Mouse (Mus musculus) heart, embryonic 11.5 days (tissue): Measurements from ENCODE around the gene Ndufab1. TPM values are rescaled to one million over a fixed set of nuclear protein-coding genes. Genes with fewer than 3 reads are reported as not detected.
A peak's percentile ranks its signal among the peaks of the same experiment; 100 is the strongest.

ENCODE experiments used
- ATAC-seq: fragments of 200-750 bp; cut with Nextera tagmentation; replicated peaks from 2 replicates; pipeline ENCODE4 v1.8.0; 2017; ENCODE audit warnings: moderate library complexity; ENCODE audit not compliant: insufficient number of reproducible peaks, low FRiP score, low TSS enrichment
- H3K27ac ChIP-seq: fragments of 300-500 bp; sonication (generic); 2 replicates; pipeline ENCODE4 v1.5.1; 2014; ENCODE audit warnings: mild to moderate bottlenecking, low read depth, low read length
- H3K27me3 ChIP-seq: fragments of 300-500 bp; sonication (generic); 2 replicates; pipeline ENCODE4 v1.6.1; 2014; ENCODE audit warnings: mild to moderate bottlenecking, low read length, mixed read lengths; ENCODE audit not compliant: control insufficient read depth, insufficient read depth
- H3K36me3 ChIP-seq: fragments of 300-500 bp; sonication (generic); 2 replicates; pipeline ENCODE4 v1.6.1; 2014; ENCODE audit warnings: mild to moderate bottlenecking, low read length, moderate library complexity, mixed read lengths; ENCODE audit not compliant: control insufficient read depth, insufficient read depth
- H3K4me1 ChIP-seq: fragments of 300-500 bp; sonication (generic); 2 replicates; pipeline ENCODE4 v1.6.1; 2014; ENCODE audit warnings: low read length; ENCODE audit not compliant: control insufficient read depth, insufficient read depth
- H3K4me2 ChIP-seq: fragments of 300-500 bp; sonication (generic); 2 replicates; pipeline ENCODE4 v1.6.1; 2014; ENCODE audit warnings: mild to moderate bottlenecking, moderate library complexity
- H3K4me3 ChIP-seq: fragments of 300-500 bp; sonication (generic); 2 replicates; pipeline ENCODE4 v1.5.1; 2014; ENCODE audit warnings: low read depth, low read length
- H3K9ac ChIP-seq: fragments of 300-500 bp; sonication (generic); 2 replicates; pipeline ENCODE4 v1.6.1; 2014; ENCODE audit warnings: mild to moderate bottlenecking, low read depth, low read length, moderate library complexity
- H3K9me3 ChIP-seq: fragments of 300-500 bp; sonication (generic); replicated peaks from 2 replicates; pipeline ENCODE4 v1.6.1; 2016; ENCODE audit warnings: low read length; ENCODE audit not compliant: control insufficient read depth
- WGBS: fragments of 180-500 bp; shearing (Covaris S2); extraction: QIAGEN DNeasy Blood & Tissue Kit; methylation state at CpG from one replicate; pipeline ENCODE4 v1.1.7; 2014; ENCODE audit not compliant: insufficient replicate concordance; 5-methylcytosine and 5-hydroxymethylcytosine counted together
- polyA plus RNA-seq: library from polyadenylated mRNA; unstranded; fragments of >200 nt; fragmentation: Nextera tagmentation; extraction: Ambion mirVana; gene quantifications from 2 replicates; pipeline ENCODE4 v1.2.1, GENCODE M21; 2014

The Ndufab1 gene
- 1,202 and 1,222 TPM in 2 replicates for polyA plus RNA-seq

DNA sequence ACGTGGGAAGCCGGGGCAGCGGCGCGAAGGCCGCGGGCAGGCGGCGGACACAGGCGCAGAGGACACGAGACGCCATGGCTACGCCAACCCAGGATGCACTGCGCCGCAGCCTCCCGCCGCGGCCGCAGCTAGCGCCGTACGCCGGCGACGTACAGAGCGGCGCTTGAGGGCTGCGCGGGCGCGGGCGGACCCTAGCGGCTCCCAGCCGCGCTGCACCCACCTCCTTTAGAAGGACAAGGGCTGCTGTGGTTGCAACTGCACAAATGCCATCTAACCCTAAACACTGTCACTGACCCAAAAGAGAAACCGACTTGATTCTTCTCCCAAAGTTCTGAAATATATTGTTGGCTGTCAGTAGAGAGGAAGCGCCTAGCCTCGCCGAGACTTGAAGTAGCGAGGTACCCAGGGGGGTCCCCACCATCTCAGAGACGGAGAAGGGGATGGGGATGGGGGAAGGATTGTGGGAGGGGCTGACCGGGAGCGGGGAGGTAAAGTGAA lies at the start of gene Ndufab1:
Ndufab1 (minus strand) TSS at position 140 of the 498 bp plus-strand sequence.
- peak; percentile 98 for ATAC-seq
- WGBS = under 1% methylated on average over 36 of the region's 43 CpGs
- Histone ChIP-seq H3K27ac (peak within 1 kb of the TSS; percentile 62; the same call in 1 of the 2 replicates), H3K9ac (peak within 1 kb of the TSS; percentile 89), H3K4me3 (peak within 1 kb of the TSS; percentile 73), H3K9me3 (no peaks in the 10 kb centered on the region), H3K27me3 (no peaks in the 10 kb centered on the region), H3K4me1 (peaks cover 11% of the 10 kb centered on the region), H3K36me3 (peaks cover 8% of the 10 kb centered on the region), H3K4me2 (peak within 1 kb of the TSS; percentile 93)

DNA sequence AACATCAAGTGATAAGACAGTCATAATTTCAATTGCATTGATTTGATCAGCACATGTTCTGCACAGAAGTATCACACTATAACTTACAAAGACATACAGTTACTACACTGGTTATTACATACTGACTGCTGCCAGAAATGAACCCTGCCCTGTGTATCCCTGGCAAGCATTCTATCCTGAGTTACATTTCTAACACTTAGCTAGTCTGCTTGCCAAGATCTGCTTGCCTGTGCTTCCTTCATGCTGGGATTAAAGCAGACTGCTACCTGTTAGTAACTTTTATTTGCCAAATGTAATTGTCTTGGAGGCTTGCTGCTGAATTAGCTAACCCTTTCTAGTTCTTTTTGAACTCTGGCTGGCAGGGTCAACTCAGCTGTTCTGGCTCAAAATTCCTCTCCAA lies 39.3 kb upstream of the Ndufab1 start:
- no peak overlapping the region for H3K4me2 ChIP-seq
- no peak for ATAC-seq
- H3K4me1 ChIP-seq = no peaks in the 10 kb centered on the region
- H3K27me3 ChIP-seq = no peaks in the 10 kb centered on the region
- H3K4me3 ChIP-seq = no peak overlapping the region
- peaks cover 29% of the 10 kb centered on the region for H3K36me3 ChIP-seq
- no peak overlapping the region for H3K9ac ChIP-seq
- H3K27ac ChIP-seq = no peak overlapping the region
- H3K9me3 ChIP-seq = no peaks in the 10 kb centered on the region

DNA sequence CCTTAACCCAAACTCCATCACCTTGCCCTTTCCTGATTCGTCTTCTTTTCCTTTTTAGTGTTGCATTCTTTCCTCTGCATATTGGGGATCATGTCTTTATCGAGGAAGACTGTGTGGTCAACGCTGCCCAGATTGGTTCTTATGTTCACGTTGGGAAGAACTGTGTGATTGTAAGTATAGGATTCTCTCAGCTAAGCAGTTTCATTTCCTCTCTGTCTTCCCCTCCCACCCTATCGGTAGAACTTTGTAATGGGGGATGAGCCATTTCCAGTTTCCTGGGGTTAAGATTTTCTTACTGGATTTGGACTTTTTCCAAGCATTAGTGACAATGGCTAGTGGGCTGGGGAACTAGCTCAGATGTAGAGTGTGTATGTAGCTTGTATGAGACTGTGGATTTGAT lies 36.5 kb upstream of the Ndufab1 start:
- ATAC-seq = no peak
- Histone ChIP-seq H3K9ac (no peak overlapping the region), H3K4me3 (no peak overlapping the region), H3K27ac (no peak overlapping the region), H3K4me1 (0 out of 2 replicates have a peak, but pooled peaks cover 3% of the 10 kb centered on the region), H3K4me2 (no peak overlapping the region), H3K27me3 (no peaks in the 10 kb centered on the region), H3K9me3 (no peaks in the 10 kb centered on the region), H3K36me3 (peaks cover 20% of the 10 kb centered on the region)
- 92% methylated on average over 5 of the region's 5 CpGs for WGBS

DNA sequence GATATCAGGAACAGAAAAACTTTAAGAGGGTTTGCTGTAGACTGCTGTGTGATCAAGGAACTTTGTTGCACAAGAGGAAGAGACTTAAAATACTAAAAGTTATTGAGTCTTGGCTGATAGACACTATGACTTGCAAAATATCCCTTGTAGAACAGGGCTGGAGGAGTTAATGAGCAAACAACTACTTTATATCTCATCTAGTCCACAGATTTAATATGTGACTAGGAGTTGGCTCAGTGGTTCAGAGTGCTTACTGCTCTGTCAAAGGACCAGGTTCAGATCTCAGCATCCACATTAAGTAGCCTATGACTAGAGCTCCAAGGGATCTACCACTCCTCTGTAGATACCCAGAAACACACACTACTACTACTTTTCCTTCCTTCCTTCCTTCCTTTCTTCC lies 35.4 kb upstream of the Ndufab1 start:
- H3K36me3 ChIP-seq = peaks cover 16% of the 10 kb centered on the region
- 0 out of 2 replicates have a peak, but pooled peaks cover 3% of the 10 kb centered on the region for H3K4me1 ChIP-seq
- no peaks in the 10 kb centered on the region for H3K9me3 ChIP-seq
- H3K4me2 ChIP-seq = no peak overlapping the region
- no peak for ATAC-seq
- H3K9ac ChIP-seq = no peak overlapping the region
- no peaks in the 10 kb centered on the region for H3K27me3 ChIP-seq
- no peak overlapping the region for H3K27ac ChIP-seq
- H3K4me3 ChIP-seq = no peak overlapping the region

DNA sequence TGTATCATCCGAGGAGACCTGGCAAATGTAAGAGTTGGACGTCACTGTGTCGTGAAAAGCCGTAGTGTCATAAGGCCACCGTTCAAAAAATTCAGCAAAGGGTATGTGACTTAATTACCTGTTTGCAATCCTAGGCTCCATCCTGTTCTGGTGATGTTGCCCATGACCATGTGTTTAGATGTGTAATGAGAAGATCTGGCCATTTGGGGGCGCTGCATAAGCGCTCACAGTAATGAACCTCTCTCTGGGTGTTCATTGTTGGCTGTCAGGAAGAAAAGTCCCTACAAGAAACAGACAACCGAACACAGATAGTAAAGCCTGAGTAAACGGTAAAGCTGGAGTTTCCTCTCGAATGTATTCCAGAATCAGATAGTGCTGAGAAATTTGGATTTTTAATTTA lies 33.4 kb upstream of the Ndufab1 start:
- ATAC-seq = no peak
- Histone ChIP-seq H3K27ac (no peak overlapping the region), H3K9me3 (no peaks in the 10 kb centered on the region), H3K27me3 (no peaks in the 10 kb centered on the region), H3K4me2 (no peak overlapping the region), H3K9ac (no peak overlapping the region), H3K4me3 (no peak overlapping the region), H3K4me1 (0 out of 2 replicates have a peak, but pooled peaks cover 3% of the 10 kb centered on the region), H3K36me3 (peaks cover 16% of the 10 kb centered on the region)
- 68% methylated on average over 10 of the region's 10 CpGs for WGBS

DNA sequence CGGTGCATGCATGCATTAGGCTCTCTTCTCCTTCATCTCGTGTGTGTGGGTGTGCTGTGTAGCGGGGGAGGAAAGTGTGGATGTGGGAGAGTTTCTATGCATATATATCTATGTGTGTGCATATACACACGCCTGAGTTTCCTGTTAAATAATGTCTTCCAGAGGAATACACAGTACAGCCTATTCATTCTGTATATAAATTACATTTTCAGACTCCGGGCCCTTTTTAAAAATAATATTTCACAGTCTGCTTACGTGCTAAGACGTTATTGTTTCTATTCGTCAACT lies 31.6 kb upstream of the Ndufab1 start:
- Histone ChIP-seq H3K36me3 (peaks cover 2% of the 10 kb centered on the region), H3K27ac (peak overlapping the region; percentile 57; the same call in 1 of the 2 replicates)
- WGBS = 15% methylated on average over 8 of the region's 8 CpGs

DNA sequence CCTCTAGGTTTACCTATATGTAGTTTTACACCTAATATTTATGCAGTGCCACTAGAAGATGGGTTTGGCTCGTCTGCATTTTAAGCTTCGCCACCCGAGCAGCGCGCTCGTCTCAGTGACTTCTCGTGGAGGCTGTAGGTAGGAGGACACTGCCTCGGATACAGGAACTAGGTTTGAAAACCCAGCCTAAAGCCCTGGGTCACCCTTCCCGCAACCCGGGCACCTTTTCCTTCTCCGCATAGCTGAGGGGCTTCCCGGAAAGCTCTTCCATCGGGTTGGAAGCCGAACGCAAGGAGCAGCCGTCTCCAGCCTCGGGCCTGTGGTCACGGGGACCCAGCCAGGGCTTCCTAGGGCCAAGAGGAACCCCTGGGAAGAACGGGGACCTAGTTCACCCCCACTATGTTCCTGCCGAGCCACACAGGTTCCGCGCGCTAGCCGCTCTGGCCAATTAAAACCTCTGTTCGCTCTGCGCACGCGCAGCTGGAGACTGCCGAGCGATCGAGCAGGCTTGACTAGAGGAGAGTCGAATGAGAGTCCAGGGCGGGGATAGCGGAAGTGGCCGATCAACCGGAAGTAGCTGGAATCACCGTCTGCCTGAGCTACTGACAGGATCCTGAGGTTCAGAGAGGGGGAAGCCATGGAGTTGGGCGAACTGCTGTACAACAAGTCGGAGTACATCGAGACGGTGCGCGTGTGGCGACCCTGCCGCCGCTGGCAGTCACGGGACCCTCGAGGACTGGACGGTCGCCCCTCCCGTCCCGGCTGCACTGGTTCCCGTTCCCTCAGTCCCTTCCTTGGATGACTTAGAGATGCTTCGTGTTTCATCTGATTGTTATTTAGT lies 31.0 kb upstream of the Ndufab1 start, which contains the start of the genes Palb2 and Dctn5:
Palb2 (minus strand) TSS at position 489 of the 841 bp plus-strand sequence.
Dctn5 (plus strand) TSS at position 545 of the 841 bp plus-strand sequence.
- H3K27ac ChIP-seq = peak within 1 kb of the TSS; percentile 57; the same call in 1 of the 2 replicates
- WGBS = under 1% methylated on average over 54 of the region's 54 CpGs

More for the DNA sequence above, 31.6 kb upstream of the Ndufab1 start:
- peak overlapping the region; percentile 82 for H3K9ac ChIP-seq
- no peaks in the 10 kb centered on the region for H3K9me3 ChIP-seq
- H3K4me3 ChIP-seq = peak overlapping the region; percentile 68
- ATAC-seq = no peak
- no peaks in the 10 kb centered on the region for H3K27me3 ChIP-seq
- 0 out of 2 replicates have a peak, but pooled peaks cover 3% of the 10 kb centered on the region for H3K4me1 ChIP-seq
- H3K4me2 ChIP-seq = peak overlapping the region; percentile 71

DNA sequence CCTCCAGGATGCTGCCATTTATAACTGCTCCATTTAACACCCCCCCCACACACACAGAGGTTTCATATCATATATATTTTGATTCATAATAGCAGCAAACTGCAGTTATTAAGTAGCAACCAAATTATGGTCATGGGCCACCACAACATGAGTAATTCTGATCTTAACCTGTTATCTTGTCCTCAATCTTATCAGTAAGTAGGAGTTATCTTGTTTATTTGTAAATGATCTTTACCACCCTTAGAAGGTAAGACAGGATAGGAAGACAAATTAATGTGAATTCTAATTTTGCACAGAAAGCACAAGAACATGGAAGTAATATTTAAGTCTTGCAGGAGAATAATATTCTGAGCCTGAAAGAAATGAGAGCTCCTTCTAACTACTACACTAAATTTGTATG lies 30.1 kb upstream of the Ndufab1 start:
- Histone ChIP-seq H3K9ac (peak overlapping the region; percentile 82), H3K4me3 (peak overlapping the region; percentile 68)

More for the DNA sequence above, 31.0 kb upstream of the Ndufab1 start, which contains the start of the genes Palb2 and Dctn5:
- Histone ChIP-seq H3K4me3 (peak within 1 kb of the TSS; percentile 68), H3K36me3 (peaks cover 2% of the 10 kb centered on the region), H3K27me3 (no peaks in the 10 kb centered on the region), H3K9me3 (no peaks in the 10 kb centered on the region), H3K4me2 (peak within 1 kb of the TSS; percentile 73), H3K4me1 (0 out of 2 replicates have a peak, but pooled peaks cover 3% of the 10 kb centered on the region), H3K9ac (peak within 1 kb of the TSS; percentile 82)
- peak; percentile 98 for ATAC-seq

More for the DNA sequence above, 30.1 kb upstream of the Ndufab1 start:
- Histone ChIP-seq H3K4me1 (0 out of 2 replicates have a peak, but pooled peaks cover 3% of the 10 kb centered on the region), H3K9me3 (no peaks in the 10 kb centered on the region), H3K36me3 (peaks cover 5% of the 10 kb centered on the region), H3K4me2 (peak overlapping the region; percentile 73), H3K27ac (no peak overlapping the region), H3K27me3 (no peaks in the 10 kb centered on the region)
- no peak for ATAC-seq
